Mouse (Mus musculus) monocyte, adult 5-6 weeks (primary cell): ENCODE results near the gene Mmp14. TPM values are rescaled to one million over a fixed set of nuclear protein-coding genes. Genes with fewer than 3 reads are reported as not detected.

Source experiments
- ATAC-seq: fragments of 153-309, 156-312 bp; replicated peaks from 2 replicates; pipeline ENCODE4 v1.8.0; 2017; ENCODE audit warnings: mild to moderate bottlenecking; ENCODE audit not compliant: low TSS enrichment, insufficient number of reproducible peaks, severe bottlenecking, poor library complexity, low FRiP score
- total RNA-seq: library from RNA; stranded (forward); fragments of 200-1000, 200-491, 200-594 nt; gene quantifications from 3 replicates; pipeline ENCODE4 v1.2.3, GENCODE M21; 2017

The Mmp14 gene
- total RNA-seq, 1 experiment from 2014 or later, result not detected

GRCm38 (mm10) chr14:54430406-54431145 is 836 bp upstream of the Mmp14 start:
- ATAC-seq, result no peak

DNA sequence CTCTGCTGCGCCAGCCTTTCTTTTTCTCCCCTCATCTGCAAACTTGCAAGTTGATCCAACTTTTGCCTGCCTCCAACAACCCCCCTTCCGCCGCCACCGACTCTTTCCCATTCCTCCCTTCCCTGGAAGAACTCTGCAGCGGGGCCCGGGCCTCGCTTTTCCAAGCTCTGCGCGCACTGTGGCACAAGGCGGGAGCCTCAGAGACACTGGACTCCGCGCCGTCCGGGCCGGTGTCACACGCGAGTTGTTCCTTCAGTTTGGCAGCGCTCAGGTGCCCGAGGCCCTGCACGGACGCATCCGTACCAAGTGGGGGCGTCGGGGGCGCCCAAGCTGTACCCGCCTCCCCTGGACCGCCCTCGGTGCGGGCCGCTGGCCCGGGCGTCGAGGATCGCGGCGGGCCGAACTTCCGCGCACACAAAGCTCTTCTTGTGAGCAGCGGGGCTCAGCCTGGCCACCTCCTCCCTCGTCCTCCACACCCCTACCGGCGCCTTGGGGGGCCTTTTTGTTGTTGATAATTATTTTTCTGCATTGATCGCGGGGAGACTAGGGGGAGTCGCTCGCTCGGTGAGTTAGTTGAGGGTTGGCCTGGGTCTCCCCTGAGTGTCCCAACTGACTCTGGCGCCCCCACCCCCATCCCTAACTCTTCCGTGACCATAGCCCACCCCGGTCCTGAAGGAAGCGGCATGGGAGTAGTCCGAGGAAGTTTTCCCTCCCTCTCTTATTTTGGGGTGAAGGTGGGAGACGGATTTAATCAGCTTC is 845 bp downstream of the Mmp14 start:
- ATAC-seq, result no peak

GRCm38 (mm10) chr14:54432837-54433830 is 1.7 kb downstream of the Mmp14 start:
- peak; percentile 48; the same call in 1 of the 2 replicates for ATAC-seq

DNA sequence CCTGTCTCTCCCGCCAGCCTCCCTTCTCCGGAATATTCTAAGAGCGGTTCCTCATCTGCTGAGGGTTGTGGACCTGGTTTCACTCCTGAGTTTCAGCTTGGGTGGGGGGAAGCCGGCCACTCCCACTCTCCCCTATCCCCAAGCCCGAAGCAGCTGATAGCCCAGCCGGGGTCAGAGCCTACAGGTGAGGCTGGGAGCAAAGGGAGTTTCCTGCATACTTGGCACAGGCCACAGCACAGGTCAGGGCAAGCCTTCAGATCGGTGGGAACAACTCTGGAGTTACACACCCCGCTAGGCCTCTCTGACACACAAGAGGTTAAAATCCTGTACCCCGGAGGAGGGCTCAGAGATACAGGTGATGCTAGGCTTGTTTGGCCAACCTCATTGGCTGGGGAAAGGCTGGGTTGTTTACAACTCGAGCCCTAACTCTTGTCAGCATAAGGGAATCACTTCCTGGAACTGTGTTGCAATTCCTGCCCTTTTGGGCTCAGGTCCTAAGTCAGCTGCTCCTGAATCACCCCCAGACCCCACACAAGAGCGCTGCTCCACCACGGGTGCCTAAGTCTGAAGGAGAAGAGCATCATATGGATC is 2.6 kb downstream of the Mmp14 start:
- no peak for ATAC-seq

GRCm38 (mm10) chr14:54435194-54435918 is 3.9 kb downstream of the Mmp14 start:
- ATAC-seq, result no peak

GRCm38 (mm10) chr14:54439155-54439554 is 7.7 kb downstream of the Mmp14 start:
- no peak for ATAC-seq

GRCm38 (mm10) chr14:54439610-54440009 is 8.2 kb downstream of the Mmp14 start:
- no peak for ATAC-seq

DNA sequence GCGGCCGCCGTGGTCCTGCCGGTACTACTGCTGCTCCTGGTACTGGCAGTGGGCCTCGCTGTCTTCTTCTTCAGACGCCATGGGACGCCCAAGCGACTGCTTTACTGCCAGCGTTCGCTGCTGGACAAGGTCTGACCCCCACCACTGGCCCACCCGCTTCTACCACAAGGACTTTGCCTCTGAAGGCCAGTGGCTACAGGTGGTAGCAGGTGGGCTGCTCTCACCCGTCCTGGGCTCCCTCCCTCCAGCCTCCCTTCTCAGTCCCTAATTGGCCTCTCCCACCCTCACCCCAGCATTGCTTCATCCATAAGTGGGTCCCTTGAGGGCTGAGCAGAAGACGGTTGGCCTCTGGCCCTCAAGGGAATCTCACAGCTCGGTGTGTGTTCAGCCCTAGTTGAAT is 9.1 kb downstream of the Mmp14 start:
- no peak for ATAC-seq

- no peak for ATAC-seq
Observed at GRCm38 (mm10) chr14:54441365-54441764, 10.0 kb downstream of the Mmp14 start.

- ATAC-seq, result 0 out of 2 replicates have a peak, but pooled peaks have one; percentile 20
Observed at GRCm38 (mm10) chr14:54442548-54442947, 11.1 kb downstream of the Mmp14 start.

DNA sequence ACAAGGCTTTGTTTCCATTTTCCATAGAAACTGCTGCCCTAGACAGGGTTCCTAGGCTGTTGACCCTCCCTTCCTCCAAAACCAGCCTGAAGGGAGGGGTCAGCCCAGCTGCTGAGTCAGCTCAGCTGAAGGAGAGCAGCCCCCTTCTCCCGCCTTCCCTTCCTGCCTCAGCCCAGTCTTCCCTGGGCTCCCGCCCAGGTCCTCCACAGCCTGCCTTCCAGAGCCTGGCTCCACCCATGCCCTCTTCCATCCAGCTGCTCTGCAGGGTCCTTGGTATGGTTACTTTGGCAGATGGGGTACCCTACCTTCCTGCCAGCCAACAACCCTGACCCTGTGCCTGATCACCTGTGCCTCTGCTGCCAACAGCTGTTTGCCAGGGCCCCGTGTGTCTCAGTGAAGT is 11.8 kb downstream of the Mmp14 start:
- ATAC-seq, result no peak

GRCm38 (mm10) chr14:54443712-54444618 is 12.6 kb downstream of the Mmp14 start:
- no peak for ATAC-seq

- no peak for ATAC-seq
Observed at GRCm38 (mm10) chr14:54445476-54445875, 14.1 kb downstream of the Mmp14 start.

- no peak for ATAC-seq
Observed at GRCm38 (mm10) chr14:54453566-54453965, 22.2 kb downstream of the Mmp14 start.

- no peak for ATAC-seq
Observed at GRCm38 (mm10) chr14:54454669-54455528, 23.5 kb downstream of the Mmp14 start.

GRCm38 (mm10) chr14:54457907-54458569 is 26.6 kb downstream of the Mmp14 start:
- ATAC-seq, result no peak
